Mouse (Mus musculus) heart, embryonic 15.5 days (tissue): ENCODE data around the gene Vmn1r42. TPM values are rescaled to one million over a fixed set of nuclear protein-coding genes. Genes with fewer than 3 reads are reported as not detected.
"Not testable (repeated sequence)": the region's sequence is repeated elsewhere in the genome, so short reads cannot be mapped to it uniquely, and the experiment has no call there.

Source experiments
- ATAC-seq: fragments of 200-750 bp; cut with Nextera tagmentation; replicated peaks from 2 replicates; pipeline ENCODE4 v1.8.0; 2017; ENCODE audit warnings: low read depth, moderate TSS enrichment; ENCODE audit not compliant: insufficient number of reproducible peaks, insufficient read depth, low FRiP score
- H3K27ac ChIP-seq: fragments of 300-500 bp; sonication (generic); 2 replicates; pipeline ENCODE4 v1.5.1; 2015; ENCODE audit warnings: mild to moderate bottlenecking, inconsistent platforms
- H3K27me3 ChIP-seq: fragments of 300-500 bp; sonication (generic); 2 replicates; pipeline ENCODE4 v1.6.1; 2015; ENCODE audit warnings: inconsistent platforms
- H3K36me3 ChIP-seq: fragments of 300-500 bp; sonication (generic); 2 replicates; pipeline ENCODE4 v1.6.1; 2015; ENCODE audit warnings: mild to moderate bottlenecking, inconsistent platforms
- H3K4me1 ChIP-seq: fragments of 300-500 bp; sonication (generic); replicated peaks from 2 replicates; pipeline ENCODE4 v1.6.1; 2015; ENCODE audit warnings: inconsistent platforms
- H3K4me2 ChIP-seq: fragments of 300-500 bp; sonication (generic); 2 replicates; pipeline ENCODE4 v1.6.1; 2015; ENCODE audit warnings: inconsistent platforms, mild to moderate bottlenecking, moderate library complexity
- H3K4me3 ChIP-seq: fragments of 300-500 bp; sonication (generic); 2 replicates; pipeline ENCODE4 v1.5.1; 2015; ENCODE audit warnings: mild to moderate bottlenecking, inconsistent platforms
- H3K9ac ChIP-seq: fragments of 300-500 bp; sonication (generic); 2 replicates; pipeline ENCODE4 v1.6.1; 2015; ENCODE audit warnings: mild to moderate bottlenecking, inconsistent platforms
- H3K9me3 ChIP-seq: fragments of 300-500 bp; sonication (generic); replicated peaks from 2 replicates; pipeline ENCODE4 v1.6.1; 2016; ENCODE audit warnings: inconsistent platforms
- WGBS: fragments of 180-500 bp; shearing (Covaris S2); methylation state at CpG from one replicate; pipeline ENCODE4 v1.1.7; 2015; ENCODE audit warnings: mixed read lengths; 5-methylcytosine and 5-hydroxymethylcytosine counted together
- polyA plus RNA-seq: library from polyadenylated mRNA; unstranded; fragments of >200 nt; fragmentation: Nextera tagmentation; extraction: Ambion mirVana; gene quantifications from 2 replicates; pipeline ENCODE4 v1.2.1, GENCODE M21; 2015

Vmn1r42 gene
- polyA plus RNA-seq = not detected in 2 replicates

- not testable (repeated sequence) for H3K27me3 ChIP-seq, H3K36me3 ChIP-seq, H3K9me3 ChIP-seq, H3K9ac ChIP-seq, ATAC-seq, H3K4me3 ChIP-seq, H3K4me2 ChIP-seq, H3K4me1 ChIP-seq, H3K27ac ChIP-seq
- 74% methylated on average over 3 of the region's 3 CpGs for WGBS
Measured at GRCm38 (mm10) chr6:89876313-89876712, at the start of gene Vmn1r42, which contains the start of gene Vmn1r43. Gene Vmn1r42, minus strand, starts transcription at chr6:89876413. Gene Vmn1r43, minus strand, starts transcription at chr6:89876413.

GRCm38 (mm10) chr6:89883812-89884211, 7.6 kb upstream of the Vmn1r42 start:
- Histone ChIP-seq H3K4me3 (no peak overlapping the region), H3K9ac (no peak overlapping the region), H3K27me3 (no peaks in the 10 kb centered on the region), H3K9me3 (no peaks in the 10 kb centered on the region), H3K4me2 (no peak overlapping the region), H3K36me3 (no peaks in the 10 kb centered on the region), H3K27ac (no peak overlapping the region), H3K4me1 (no peaks in the 10 kb centered on the region)
- ATAC-seq = no peak
- 40% methylated on average over 2 of the region's 2 CpGs for WGBS

GRCm38 (mm10) chr6:89883360-89883759, 7.1 kb upstream of the Vmn1r42 start, which contains the start of gene Vmn1r44:
Gene Vmn1r44, plus strand, starts transcription at chr6:89883660.
- Histone ChIP-seq H3K4me3 (no peak within 1 kb of the TSS), H3K9ac (no peak within 1 kb of the TSS), H3K4me1 (no peaks in the 10 kb centered on the region), H3K27me3 (no peaks in the 10 kb centered on the region), H3K4me2 (no peak within 1 kb of the TSS), H3K36me3 (no peaks in the 10 kb centered on the region), H3K27ac (no peak within 1 kb of the TSS), H3K9me3 (no peaks in the 10 kb centered on the region)
- 67% methylated on average over 1 of the region's 1 CpGs for WGBS
- no peak for ATAC-seq

- Histone ChIP-seq H3K27ac (no peak overlapping the region), H3K9me3 (no peaks in the 10 kb centered on the region), H3K36me3 (no peaks in the 10 kb centered on the region), H3K4me2 (no peak overlapping the region), H3K4me1 (no peaks in the 10 kb centered on the region), H3K4me3 (no peak overlapping the region), H3K27me3 (no peaks in the 10 kb centered on the region), H3K9ac (no peak overlapping the region)
- ATAC-seq = no peak
Measured at GRCm38 (mm10) chr6:89880867-89881266, 4.7 kb upstream of the Vmn1r42 start.

GRCm38 (mm10) chr6:89876963-89877362, 750 bp upstream of the Vmn1r42 start:
- no peaks in the 10 kb centered on the region; the same call in 1 of the 2 replicates for H3K9me3 ChIP-seq
- no peak overlapping the region for H3K9ac ChIP-seq
- no peak overlapping the region for H3K4me2 ChIP-seq

GRCm38 (mm10) chr6:89867976-89868375, 8.2 kb downstream of the Vmn1r42 start:
- Histone ChIP-seq H3K9me3 (peaks cover 3% of the 10 kb centered on the region; the same call in 1 of the 2 replicates), H3K4me2 (no peak overlapping the region), H3K4me3 (no peak overlapping the region), H3K27me3 (no peaks in the 10 kb centered on the region), H3K9ac (no peak overlapping the region), H3K36me3 (no peaks in the 10 kb centered on the region), H3K4me1 (no peaks in the 10 kb centered on the region), H3K27ac (no peak overlapping the region)
- 87% methylated on average over 2 of the region's 2 CpGs for WGBS
- ATAC-seq = no peak

More at GRCm38 (mm10) chr6:89876963-89877362, 750 bp upstream of the Vmn1r42 start:
- ATAC-seq = no peak
- WGBS = 69% methylated on average over 2 of the region's 2 CpGs
- Histone ChIP-seq H3K27me3 (no peaks in the 10 kb centered on the region), H3K4me1 (no peaks in the 10 kb centered on the region), H3K27ac (no peak overlapping the region), H3K4me3 (no peak overlapping the region), H3K36me3 (no peaks in the 10 kb centered on the region)

GRCm38 (mm10) chr6:89867276-89867675, 8.9 kb downstream of the Vmn1r42 start:
- 75% methylated on average over 2 of the region's 2 CpGs for WGBS
- H3K36me3 ChIP-seq = no peaks in the 10 kb centered on the region
- no peaks in the 10 kb centered on the region for H3K4me1 ChIP-seq
- no peak overlapping the region for H3K27ac ChIP-seq
- H3K9me3 ChIP-seq = 0 out of 2 replicates have a peak, but pooled peaks cover 3% of the 10 kb centered on the region
- no peak for ATAC-seq
- H3K9ac ChIP-seq = no peak overlapping the region
- H3K4me2 ChIP-seq = no peak overlapping the region
- H3K4me3 ChIP-seq = no peak overlapping the region
- H3K27me3 ChIP-seq = no peaks in the 10 kb centered on the region

- Histone ChIP-seq H3K36me3 (no peaks in the 10 kb centered on the region), H3K4me1 (no peaks in the 10 kb centered on the region), H3K9ac (no peak overlapping the region), H3K27ac (no peak overlapping the region), H3K9me3 (peaks cover 6% of the 10 kb centered on the region; the same call in 1 of the 2 replicates), H3K27me3 (no peaks in the 10 kb centered on the region), H3K4me3 (no peak overlapping the region), H3K4me2 (no peak overlapping the region)
- 58% methylated on average over 4 of the region's 4 CpGs for WGBS
- no peak for ATAC-seq
Measured at GRCm38 (mm10) chr6:89863792-89864191, 12.4 kb downstream of the Vmn1r42 start.

- ATAC-seq = no peak
- no peak overlapping the region for H3K4me3 ChIP-seq
- H3K9me3 ChIP-seq = peaks cover 3% of the 10 kb centered on the region; the same call in 1 of the 2 replicates
- no peaks in the 10 kb centered on the region for H3K36me3 ChIP-seq
- 79% methylated on average over 2 of the region's 2 CpGs for WGBS
- no peak overlapping the region for H3K4me2 ChIP-seq
- H3K27me3 ChIP-seq = no peaks in the 10 kb centered on the region
- H3K4me1 ChIP-seq = no peaks in the 10 kb centered on the region
- no peak overlapping the region for H3K9ac ChIP-seq
- H3K27ac ChIP-seq = no peak overlapping the region
Measured at GRCm38 (mm10) chr6:89859839-89860238, 16.4 kb downstream of the Vmn1r42 start.

GRCm38 (mm10) chr6:89857552-89857951, 18.7 kb downstream of the Vmn1r42 start:
- no peaks in the 10 kb centered on the region for H3K36me3 ChIP-seq
- no peak overlapping the region for H3K4me3 ChIP-seq
- no peak overlapping the region for H3K27ac ChIP-seq
- no peak overlapping the region for H3K4me2 ChIP-seq
- 67% methylated on average over 3 of the region's 3 CpGs for WGBS
- H3K9me3 ChIP-seq = peaks cover 3% of the 10 kb centered on the region; the same call in 1 of the 2 replicates
- no peaks in the 10 kb centered on the region for H3K4me1 ChIP-seq
- no peaks in the 10 kb centered on the region for H3K27me3 ChIP-seq
- ATAC-seq = no peak
- H3K9ac ChIP-seq = no peak overlapping the region
